Mouse (Mus musculus) intestine, embryonic 15.5 days (tissue): ENCODE results near the gene Gm28079. TPM values are rescaled to one million over a fixed set of nuclear protein-coding genes. Genes with fewer than 3 reads are reported as not detected.
"Not testable (repeated sequence)": the region's sequence is repeated elsewhere in the genome, so short reads cannot be mapped to it uniquely, and the experiment has no call there.

Experiments
- ATAC-seq: fragments of 200-750 bp; cut with Nextera tagmentation; 2 replicates; pipeline ENCODE4 v1.8.0; 2017; ENCODE audit warnings: moderate TSS enrichment, moderate library complexity
- H3K27ac ChIP-seq: fragments of 300-500 bp; sonication (generic); 2 replicates; pipeline ENCODE4 v1.5.1; 2015; ENCODE audit warnings: mild to moderate bottlenecking, inconsistent platforms
- H3K27me3 ChIP-seq: fragments of 300-500 bp; sonication (generic); replicated peaks from 2 replicates; pipeline ENCODE4 v1.6.1; 2015; ENCODE audit warnings: inconsistent platforms
- H3K36me3 ChIP-seq: fragments of 300-500 bp; sonication (generic); 2 replicates; pipeline ENCODE4 v1.6.1; 2015; ENCODE audit warnings: inconsistent platforms
- H3K4me1 ChIP-seq: fragments of 300-500 bp; sonication (generic); replicated peaks from 2 replicates; pipeline ENCODE4 v1.6.1; 2015; ENCODE audit warnings: inconsistent platforms
- H3K4me2 ChIP-seq: fragments of 300-500 bp; sonication (generic); replicated peaks from 2 replicates; pipeline ENCODE4 v1.6.1; 2015; ENCODE audit warnings: mild to moderate bottlenecking, inconsistent platforms
- H3K4me3 ChIP-seq: fragments of 300-500 bp; sonication (generic); replicated peaks from 2 replicates; pipeline ENCODE4 v1.5.1; 2015; ENCODE audit warnings: inconsistent platforms
- H3K9ac ChIP-seq: fragments of 300-500 bp; sonication (generic); 2 replicates; pipeline ENCODE4 v1.6.1; 2015; ENCODE audit warnings: inconsistent platforms
- H3K9me3 ChIP-seq: fragments of 300-500 bp; sonication (generic); 2 replicates; pipeline ENCODE4 v1.6.1; 2016; ENCODE audit warnings: inconsistent platforms
- WGBS: fragments of 180-500 bp; shearing (Covaris S2); methylation state at CpG from one replicate; pipeline ENCODE4 v1.1.7; 2015; 5-methylcytosine and 5-hydroxymethylcytosine counted together
- polyA plus RNA-seq: library from polyadenylated mRNA; unstranded; fragments of >200 nt; fragmentation: Nextera tagmentation; extraction: Ambion mirVana; gene quantifications from 2 replicates; pipeline ENCODE4 v1.2.1, GENCODE M21; 2015

Gm28079 gene
- not detected in 2 replicates for polyA plus RNA-seq

DNA sequence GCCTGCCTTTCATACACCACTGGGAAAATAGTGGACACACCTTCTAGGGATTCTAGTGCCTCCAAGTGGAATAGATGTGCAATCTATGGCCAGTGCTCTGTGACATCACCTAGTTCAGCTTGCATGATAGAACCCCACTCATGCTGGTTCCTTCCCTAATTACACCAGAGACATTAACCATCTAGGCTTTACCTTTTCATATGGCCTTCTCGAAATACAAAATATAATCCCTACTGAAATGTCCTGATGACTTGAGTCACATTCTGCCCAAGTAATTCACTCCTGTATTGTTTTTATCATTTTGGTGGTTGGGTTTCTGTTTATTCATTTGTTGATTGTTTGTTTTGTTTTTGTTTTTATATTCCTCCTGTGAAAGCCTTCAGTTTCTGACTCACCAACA lies at the start of gene Gm28079:
Gm28079 (minus strand) TSS at position 101 of the 400 bp plus-strand sequence.
- no CpG with 5 or more reads among the region's 1 CpGs for WGBS
- H3K9me3 ChIP-seq, H3K9ac ChIP-seq: not testable (repeated sequence)

More for the DNA sequence above, at the start of gene Gm28079:
- not testable (repeated sequence) for H3K4me1 ChIP-seq, H3K4me3 ChIP-seq, H3K27ac ChIP-seq, H3K4me2 ChIP-seq, H3K27me3 ChIP-seq, ATAC-seq, H3K36me3 ChIP-seq
